Comparison of ENCODE assay signal across 8 mouse cellular contexts in genomic region chr11:96294245-96295091, GRCm38 (mm10). TPM values are rescaled to one million over a fixed set of nuclear protein-coding genes. Genes with fewer than 3 reads are reported as not detected.
A peak's percentile ranks its signal among the peaks of the same experiment; 100 is the strongest.
DNase-seq lines count a peak whose midpoint lies in the region; ATAC-seq and TF ChIP-seq lines count a peak whose summit lies in the region.

No protein-coding gene starts in this region.

- no peak overlapping the region for H3K4me3 ChIP-seq in midbrain, embryonic 14.5 days (replicated peaks; ENCODE audit: low read depth, low read length)
- H3K4me3 ChIP-seq in midbrain, embryonic 13.5 days (replicated peaks), result no peak overlapping the region
- H3K4me3 ChIP-seq in gastrocnemius, adult 2 months, result peak overlapping the region; percentile 69
- H3K4me3 ChIP-seq in intestine, embryonic 15.5 days (replicated peaks), result peak overlapping the region; percentile 51
- H3K4me3 ChIP-seq in liver, embryonic 13.5 days (replicated peaks), result no peak overlapping the region

- no peaks in the 10 kb centered on the region for H3K36me3 ChIP-seq in midbrain, embryonic 14.5 days (ENCODE audit: control insufficient read depth, insufficient read depth, low read length)
- H3K36me3 ChIP-seq in midbrain, embryonic 13.5 days, result no peaks in the 10 kb centered on the region
- no peaks in the 10 kb centered on the region for H3K36me3 ChIP-seq in intestine, embryonic 15.5 days
- H3K36me3 ChIP-seq in liver, embryonic 13.5 days, result no peaks in the 10 kb centered on the region

- no peaks in the 10 kb centered on the region for H3K4me1 ChIP-seq in midbrain, embryonic 14.5 days (ENCODE audit: control insufficient read depth, insufficient read depth, low read length)
- H3K4me1 ChIP-seq in midbrain, embryonic 13.5 days (replicated peaks), result 0 out of 2 replicates have a peak, but pooled peaks cover 3% of the 10 kb centered on the region
- H3K4me1 ChIP-seq in intestine, embryonic 15.5 days (replicated peaks), result peaks cover 25% of the 10 kb centered on the region
- H3K4me1 ChIP-seq in liver, embryonic 13.5 days (replicated peaks), result no peaks in the 10 kb centered on the region

- no peaks in the 10 kb centered on the region for H3K9me3 ChIP-seq in midbrain, embryonic 14.5 days (ENCODE audit: control insufficient read depth, low read length)
- no peaks in the 10 kb centered on the region for H3K9me3 ChIP-seq in midbrain, embryonic 13.5 days
- H3K9me3 ChIP-seq in intestine, embryonic 15.5 days, result no peaks in the 10 kb centered on the region
- H3K9me3 ChIP-seq in liver, embryonic 13.5 days (replicated peaks), result no peaks in the 10 kb centered on the region

- no peak overlapping the region for H3K9ac ChIP-seq in midbrain, embryonic 14.5 days (replicated peaks; ENCODE audit: low read length)
- H3K9ac ChIP-seq in midbrain, embryonic 13.5 days (replicated peaks), result no peak overlapping the region
- H3K9ac ChIP-seq in intestine, embryonic 15.5 days, result peak overlapping the region; percentile 53
- no peak overlapping the region for H3K9ac ChIP-seq in liver, embryonic 13.5 days

- H3K4me2 ChIP-seq in midbrain, embryonic 14.5 days (ENCODE audit: low read length), result no peak overlapping the region
- no peak overlapping the region for H3K4me2 ChIP-seq in midbrain, embryonic 13.5 days (replicated peaks)
- peak overlapping the region; percentile 74 for H3K4me2 ChIP-seq in intestine, embryonic 15.5 days (replicated peaks)
- H3K4me2 ChIP-seq in liver, embryonic 13.5 days, result no peak overlapping the region

- peaks cover 98% of the 10 kb centered on the region for H3K27me3 ChIP-seq in midbrain, embryonic 14.5 days (ENCODE audit: control insufficient read depth, insufficient read depth, low read length)
- peaks cover 98% of the 10 kb centered on the region for H3K27me3 ChIP-seq in midbrain, embryonic 13.5 days
- H3K27me3 ChIP-seq in intestine, embryonic 15.5 days (replicated peaks), result peaks cover 71% of the 10 kb centered on the region
- H3K27me3 ChIP-seq in liver, embryonic 13.5 days, result peaks cover 100% of the 10 kb centered on the region

- DNase-seq in midbrain, embryonic 14.5 days, result peak; percentile 87
- peak; percentile 78 for DNase-seq in adipocyte (ENCODE audit: low spot score)
- DNase-seq in gastrocnemius, adult 2 months, result peak; percentile 73
- DNase-seq in liver, embryonic 13.5 days, result peak; percentile 23
- DNase-seq in retina, adult 2 months (ENCODE audit: low read depth, low spot score), result peak; percentile 22
- DNase-seq in yolk sac, embryonic 10.5 days (ENCODE audit: low spot score), result peak; percentile 81

- no peak for ATAC-seq in midbrain, embryonic 14.5 days (ENCODE audit: low FRiP score, low TSS enrichment)
- ATAC-seq in midbrain, embryonic 13.5 days, result no peak
- peak; percentile 61; the same call in 1 of the 2 replicates for ATAC-seq in intestine, embryonic 15.5 days
- ATAC-seq in liver, embryonic 13.5 days (ENCODE audit: low read depth), result no peak

- no peak overlapping the region for H3K27ac ChIP-seq in midbrain, embryonic 14.5 days (replicated peaks; ENCODE audit: low read depth, low read length)
- no peak overlapping the region for H3K27ac ChIP-seq in midbrain, embryonic 13.5 days
- H3K27ac ChIP-seq in gastrocnemius, adult 2 months, result 0 out of 2 replicates have a peak overlapping the region, but pooled peaks have one; percentile 31
- peak overlapping the region; percentile 44 for H3K27ac ChIP-seq in intestine, embryonic 15.5 days
- no peak overlapping the region for H3K27ac ChIP-seq in liver, embryonic 13.5 days

- under 1% methylated on average over 32 of the region's 32 CpGs for WGBS in midbrain, embryonic 14.5 days
- under 1% methylated on average over 32 of the region's 32 CpGs for WGBS in midbrain, embryonic 13.5 days
- WGBS in intestine, embryonic 15.5 days, result 1% methylated on average over 32 of the region's 32 CpGs
- WGBS in liver, embryonic 13.5 days (ENCODE audit: insufficient replicate concordance), result 2% methylated on average over 32 of the region's 32 CpGs

- TF ChIP-seq CTCF in gastrocnemius, adult 2 months (IDR thresholded peaks at IDR 0.05), result peak; percentile 90

- intact Hi-C loops in gastrocnemius, adult 2 months (cut with DNase I), result loop anchor here (1.0 kb wide), 1 partner anchor 14 kb away; no protein-coding TSS in a partner anchor

RNA-seq across cellular contexts. Expression of gene Hoxb6, which starts 2.2 kb away (rescaled TPM):
- polyA plus RNA-seq in midbrain, embryonic 14.5 days (2014; fragmentation: Nextera tagmentation; extraction: Ambion mirVana), result not detected in 2 replicates
- polyA plus RNA-seq in midbrain, embryonic 13.5 days (2015; fragmentation: Nextera tagmentation; extraction: Ambion mirVana), result not detected in 2 replicates
- total RNA-seq in gastrocnemius, adult 2 months (2021), result under 1 TPM; 0.56 to 0.64 TPM
- 14.4 and 16.1 TPM in 2 replicates for polyA plus RNA-seq in intestine, embryonic 15.5 days (2015; fragmentation: Nextera tagmentation; extraction: Ambion mirVana)
- 0.07 and 0.14 TPM in 2 replicates for polyA plus RNA-seq in liver, embryonic 13.5 days (2015; fragmentation: Nextera tagmentation; extraction: Ambion mirVana)

RNA-seq across cellular contexts. Expression of gene Hoxb7, which starts 8.0 kb away (rescaled TPM):
- not detected in 2 replicates for polyA plus RNA-seq in midbrain, embryonic 14.5 days (2014; fragmentation: Nextera tagmentation; extraction: Ambion mirVana)
- polyA plus RNA-seq in midbrain, embryonic 13.5 days (2015; fragmentation: Nextera tagmentation; extraction: Ambion mirVana), result not detected in 2 replicates
- total RNA-seq in gastrocnemius, adult 2 months (2021), result under 1 TPM; 0.47 to 0.56 TPM
- polyA plus RNA-seq in intestine, embryonic 15.5 days (2015; fragmentation: Nextera tagmentation; extraction: Ambion mirVana), result 10.7 and 12.4 TPM in 2 replicates
- polyA plus RNA-seq in liver, embryonic 13.5 days (2015; fragmentation: Nextera tagmentation; extraction: Ambion mirVana), result 0.16 and 0.32 TPM in 2 replicates

RNA-seq across cellular contexts. Expression of gene Hoxb5, which starts 8.7 kb away (rescaled TPM):
- not detected in 2 replicates for polyA plus RNA-seq in midbrain, embryonic 14.5 days (2014; fragmentation: Nextera tagmentation; extraction: Ambion mirVana)
- polyA plus RNA-seq in midbrain, embryonic 13.5 days (2015; fragmentation: Nextera tagmentation; extraction: Ambion mirVana), result 0.08 TPM in 1 of 2 replicates, not detected in the other
- under 1 TPM; 0.26 to 0.28 TPM for total RNA-seq in gastrocnemius, adult 2 months (2021)
- polyA plus RNA-seq in intestine, embryonic 15.5 days (2015; fragmentation: Nextera tagmentation; extraction: Ambion mirVana), result 27.2 and 31.3 TPM in 2 replicates
- polyA plus RNA-seq in liver, embryonic 13.5 days (2015; fragmentation: Nextera tagmentation; extraction: Ambion mirVana), result 0.44 and 0.58 TPM in 2 replicates

RNA-seq across cellular contexts. Expression of gene Hoxb8, which starts 12.8 kb away (rescaled TPM):
- polyA plus RNA-seq in midbrain, embryonic 14.5 days (2014; fragmentation: Nextera tagmentation; extraction: Ambion mirVana), result not detected in 2 replicates
- not detected in 2 replicates for polyA plus RNA-seq in midbrain, embryonic 13.5 days (2015; fragmentation: Nextera tagmentation; extraction: Ambion mirVana)
- under 1 TPM; 0.14 to 0.23 TPM for total RNA-seq in gastrocnemius, adult 2 months (2021)
- polyA plus RNA-seq in intestine, embryonic 15.5 days (2015; fragmentation: Nextera tagmentation; extraction: Ambion mirVana), result 1.1 and 1.5 TPM in 2 replicates
- 0.06 TPM in 1 of 2 replicates, not detected in the other for polyA plus RNA-seq in liver, embryonic 13.5 days (2015; fragmentation: Nextera tagmentation; extraction: Ambion mirVana)

RNA-seq across cellular contexts. Expression of gene Hoxb9, which starts 23.2 kb away (rescaled TPM):
- not detected in 2 replicates for polyA plus RNA-seq in midbrain, embryonic 14.5 days (2014; fragmentation: Nextera tagmentation; extraction: Ambion mirVana)
- polyA plus RNA-seq in midbrain, embryonic 13.5 days (2015; fragmentation: Nextera tagmentation; extraction: Ambion mirVana), result not detected in 2 replicates
- total RNA-seq in gastrocnemius, adult 2 months (2021), result under 1 TPM in 1 of 2 experiments, not detected in 1; 0.14 TPM
- 1.2 and 1.3 TPM in 2 replicates for polyA plus RNA-seq in intestine, embryonic 15.5 days (2015; fragmentation: Nextera tagmentation; extraction: Ambion mirVana)
- polyA plus RNA-seq in liver, embryonic 13.5 days (2015; fragmentation: Nextera tagmentation; extraction: Ambion mirVana), result 0.06 TPM in 1 of 2 replicates, not detected in the other

Comparison
In these comparisons a context has a peak if more than half of its experiments do, and no peak if none do; other contexts are left out.
1. DNase-seq: peak in every context shown above with its lines; median percentile 87 in midbrain, embryonic 14.5 days; 81 in yolk sac, embryonic 10.5 days; 78 in adipocyte; 73 in gastrocnemius, adult 2 months; 23 in liver, embryonic 13.5 days; 22 in retina, adult 2 months.
2. H3K27ac ChIP-seq: peak in gastrocnemius, adult 2 months (single experiment) and intestine, embryonic 15.5 days (single experiment); none in midbrain, embryonic 14.5 days (single experiment), midbrain, embryonic 13.5 days (single experiment) and liver, embryonic 13.5 days (single experiment).
3. H3K4me3 ChIP-seq: peak in gastrocnemius, adult 2 months (single experiment) and intestine, embryonic 15.5 days (single experiment); none in midbrain, embryonic 14.5 days (single experiment), midbrain, embryonic 13.5 days (single experiment) and liver, embryonic 13.5 days (single experiment).
4. RNA of gene Hoxb6, which starts 2.2 kb away (polyA plus RNA-seq): 14.4 to 16.1 TPM in intestine, embryonic 15.5 days; not detected in midbrain, embryonic 13.5 days, 0.07 to 0.14 TPM in liver, embryonic 13.5 days and not detected in midbrain, embryonic 14.5 days; every median in the first group is over 10 times any median in the second.
5. RNA of gene Hoxb5, which starts 8.7 kb away (polyA plus RNA-seq): 27.2 to 31.3 TPM in intestine, embryonic 15.5 days; 0.44 to 0.58 TPM in liver, embryonic 13.5 days, 0.08 TPM in midbrain, embryonic 13.5 days and not detected in midbrain, embryonic 14.5 days; every median in the first group is over 10 times any median in the second.